Mouse (Mus musculus): Measurements from ENCODE around the gene Gm12184. TPM values are rescaled to one million over a fixed set of nuclear protein-coding genes. Genes with fewer than 3 reads are reported as not detected.
"Not testable (repeated sequence)": the region's sequence is repeated elsewhere in the genome, so short reads cannot be mapped to it uniquely, and the experiment has no call there.

Gene Gm12184
- polyA plus RNA-seq, 1 experiment from 2014 or later = 4.3 TPM

DNA sequence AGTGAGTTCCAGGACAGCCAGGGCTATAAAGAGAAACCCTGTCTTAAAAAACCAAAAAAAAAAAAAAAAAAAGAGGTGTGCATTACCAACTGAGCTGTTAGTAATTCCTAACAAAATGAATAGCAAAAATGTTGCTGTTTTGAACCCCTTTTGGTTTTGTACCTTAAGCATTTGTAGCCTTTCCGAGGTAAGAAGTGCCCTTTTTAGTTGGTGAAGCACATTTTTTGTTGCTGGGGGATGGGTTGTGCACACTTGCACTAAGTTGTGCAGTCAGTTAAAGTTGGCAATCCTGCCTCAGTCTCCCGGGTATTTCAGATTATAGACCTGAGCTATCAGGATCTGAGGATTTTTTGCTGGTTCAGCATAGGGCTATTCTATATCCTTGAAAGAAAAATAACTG, 21.5 kb downstream of the Gm12184 start:
- no peak for ATAC-seq (ENCODE audit: low read depth)
- no peak overlapping the region for H3K4me2 ChIP-seq
- H3K4me3 ChIP-seq = no peak overlapping the region
- no peak overlapping the region for H3K9ac ChIP-seq
- H3K36me3 ChIP-seq = peaks cover 85% of the 10 kb centered on the region
- WGBS = 85% methylated on average over 2 of the region's 2 CpGs
- no peak overlapping the region for H3K27ac ChIP-seq (replicated peaks)
- peaks cover 25% of the 10 kb centered on the region for H3K4me1 ChIP-seq (replicated peaks)
- H3K9me3 ChIP-seq = no peaks in the 10 kb centered on the region
- no peaks in the 10 kb centered on the region for H3K27me3 ChIP-seq

DNA sequence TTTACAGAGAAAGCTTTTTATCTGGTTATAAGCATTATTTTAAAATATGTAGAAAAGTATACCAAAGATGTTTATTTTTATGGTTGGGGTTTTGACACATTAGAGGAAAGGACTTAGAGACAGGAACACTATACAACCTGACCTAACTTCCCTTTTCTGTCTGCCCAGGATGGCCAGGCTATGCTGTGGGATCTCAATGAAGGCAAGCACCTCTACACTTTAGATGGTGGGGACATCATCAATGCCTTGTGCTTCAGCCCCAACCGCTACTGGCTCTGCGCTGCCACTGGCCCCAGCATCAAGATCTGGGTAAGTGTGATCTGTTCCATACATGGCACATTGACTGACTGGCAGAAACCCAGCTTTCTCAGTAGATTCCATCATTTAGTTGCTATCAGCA, 22.5 kb downstream of the Gm12184 start:
- H3K4me2 ChIP-seq = no peak overlapping the region
- no peak for ATAC-seq (ENCODE audit: low read depth)
- H3K4me3 ChIP-seq = no peak overlapping the region
- whole genome bisulfite sequencing = 94% methylated on average over 2 of the region's 2 CpGs
- H3K9me3 ChIP-seq = no peaks in the 10 kb centered on the region
- H3K36me3 ChIP-seq = peaks cover 76% of the 10 kb centered on the region
- H3K27ac ChIP-seq (replicated peaks) = no peak overlapping the region
- H3K9ac ChIP-seq = no peak overlapping the region
- H3K4me1 ChIP-seq (replicated peaks) = peaks cover 31% of the 10 kb centered on the region
- no peaks in the 10 kb centered on the region for H3K27me3 ChIP-seq

DNA sequence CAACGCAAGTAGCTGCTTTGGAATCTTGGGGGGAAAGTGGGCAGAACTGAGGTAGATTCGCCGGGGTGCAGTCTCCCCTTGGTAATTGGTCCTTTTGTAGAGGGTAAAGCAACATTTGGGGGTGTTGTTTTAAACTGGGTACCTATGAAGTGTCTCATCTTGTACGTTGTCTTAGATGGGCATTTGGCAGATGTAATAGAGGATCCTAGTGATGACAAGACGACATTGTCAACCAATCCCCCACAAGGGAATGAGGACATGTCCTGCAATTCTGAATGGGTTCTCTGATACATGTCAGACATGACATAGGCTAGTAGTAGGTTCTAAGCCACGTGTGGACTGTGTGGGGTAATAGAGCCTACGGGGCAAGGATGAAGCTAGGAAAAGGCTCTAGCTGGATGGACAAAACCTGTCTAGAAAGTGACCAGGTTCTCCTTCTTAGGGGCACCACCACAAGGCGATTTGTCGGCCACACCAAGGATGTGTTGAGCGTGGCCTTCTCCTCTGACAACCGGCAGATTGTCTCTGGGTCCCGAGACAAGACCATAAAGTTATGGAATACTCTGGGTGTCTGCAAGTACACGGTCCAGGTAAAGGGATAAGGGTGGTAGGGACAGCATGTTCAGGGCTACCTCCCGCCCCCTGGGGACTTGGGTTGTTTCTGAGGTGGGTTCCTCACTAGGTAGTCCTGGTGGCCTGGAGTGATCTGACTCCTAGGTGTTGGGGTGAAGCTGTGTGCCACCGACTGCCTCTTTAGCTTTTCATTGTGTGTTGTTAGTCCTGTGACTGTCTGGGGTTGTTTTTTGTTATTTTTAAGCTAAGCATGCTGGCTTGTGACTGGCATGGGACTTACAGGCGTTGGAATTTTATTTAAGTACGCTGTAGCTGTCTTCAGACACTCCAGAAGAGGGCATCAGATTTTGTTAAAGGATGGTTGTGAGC, 24.4 kb downstream of the Gm12184 start:
- Histone ChIP-seq H3K4me3 (peak overlapping the region; percentile 92), H3K9me3 (no peaks in the 10 kb centered on the region), H3K9ac (peak overlapping the region; percentile 94), H3K27ac (replicated peaks) (no peak overlapping the region), H3K27me3 (no peaks in the 10 kb centered on the region), H3K36me3 (peaks cover 57% of the 10 kb centered on the region), H3K4me1 (replicated peaks) (peaks cover 45% of the 10 kb centered on the region), H3K4me2 (peak overlapping the region; percentile 91)
- 77% methylated on average over 17 of the region's 17 CpGs for WGBS
- ATAC-seq (ENCODE audit: low read depth) = no peak

DNA sequence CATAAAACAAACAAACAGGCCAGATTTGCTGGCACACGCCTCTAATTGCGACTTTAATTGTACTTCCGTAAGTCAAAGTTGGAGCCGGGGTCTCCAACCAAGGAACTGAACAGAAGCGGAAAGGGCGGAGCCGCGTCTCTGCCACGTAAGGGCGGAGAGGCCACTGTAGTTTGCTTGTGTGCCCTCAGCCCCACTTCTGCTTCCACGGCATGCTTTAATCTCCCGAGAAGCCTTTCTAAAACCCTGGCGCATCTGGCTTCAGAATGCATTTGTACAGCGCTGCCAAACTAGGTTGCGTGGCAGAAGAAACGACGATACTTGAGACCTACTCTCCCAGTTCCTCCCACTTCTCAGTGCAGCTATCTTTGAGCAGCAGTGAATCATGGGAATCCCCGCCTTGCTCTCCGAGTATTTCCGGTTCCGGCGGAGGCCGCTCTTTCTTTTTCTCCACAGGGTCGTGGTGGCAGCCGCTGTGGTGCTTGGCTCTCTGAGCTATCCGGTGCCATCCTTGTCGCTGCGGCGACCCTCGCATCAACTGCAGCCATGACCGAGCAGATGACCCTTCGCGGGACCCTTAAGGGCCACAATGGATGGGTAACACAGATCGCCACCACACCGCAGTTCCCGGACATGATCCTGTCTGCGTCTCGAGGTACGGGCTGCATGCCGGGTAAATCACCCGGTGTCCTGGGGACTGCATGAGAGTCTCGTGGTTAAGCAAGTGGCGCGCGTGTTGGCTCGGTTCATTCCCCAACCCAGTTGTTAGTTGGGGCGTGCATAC, 26.3 kb downstream of the Gm12184 start, which contains the start of gene Rack1:
Rack1 (plus strand) TSS at position 412 of the 781 bp plus-strand sequence.
- whole genome bisulfite sequencing = under 1% methylated on average over 47 of the region's 47 CpGs
- H3K9me3 ChIP-seq = no peaks in the 10 kb centered on the region
- H3K4me3 ChIP-seq = peak within 1 kb of the TSS; percentile 92
- H3K4me1 ChIP-seq (replicated peaks) = peaks cover 45% of the 10 kb centered on the region
- peak; percentile 92 for ATAC-seq (ENCODE audit: low read depth)
- peaks cover 37% of the 10 kb centered on the region for H3K36me3 ChIP-seq
- H3K4me2 ChIP-seq = peak within 1 kb of the TSS; percentile 91
- no peaks in the 10 kb centered on the region for H3K27me3 ChIP-seq
- peak within 1 kb of the TSS; percentile 91 for H3K27ac ChIP-seq (replicated peaks)
- peak within 1 kb of the TSS; percentile 94 for H3K9ac ChIP-seq

DNA sequence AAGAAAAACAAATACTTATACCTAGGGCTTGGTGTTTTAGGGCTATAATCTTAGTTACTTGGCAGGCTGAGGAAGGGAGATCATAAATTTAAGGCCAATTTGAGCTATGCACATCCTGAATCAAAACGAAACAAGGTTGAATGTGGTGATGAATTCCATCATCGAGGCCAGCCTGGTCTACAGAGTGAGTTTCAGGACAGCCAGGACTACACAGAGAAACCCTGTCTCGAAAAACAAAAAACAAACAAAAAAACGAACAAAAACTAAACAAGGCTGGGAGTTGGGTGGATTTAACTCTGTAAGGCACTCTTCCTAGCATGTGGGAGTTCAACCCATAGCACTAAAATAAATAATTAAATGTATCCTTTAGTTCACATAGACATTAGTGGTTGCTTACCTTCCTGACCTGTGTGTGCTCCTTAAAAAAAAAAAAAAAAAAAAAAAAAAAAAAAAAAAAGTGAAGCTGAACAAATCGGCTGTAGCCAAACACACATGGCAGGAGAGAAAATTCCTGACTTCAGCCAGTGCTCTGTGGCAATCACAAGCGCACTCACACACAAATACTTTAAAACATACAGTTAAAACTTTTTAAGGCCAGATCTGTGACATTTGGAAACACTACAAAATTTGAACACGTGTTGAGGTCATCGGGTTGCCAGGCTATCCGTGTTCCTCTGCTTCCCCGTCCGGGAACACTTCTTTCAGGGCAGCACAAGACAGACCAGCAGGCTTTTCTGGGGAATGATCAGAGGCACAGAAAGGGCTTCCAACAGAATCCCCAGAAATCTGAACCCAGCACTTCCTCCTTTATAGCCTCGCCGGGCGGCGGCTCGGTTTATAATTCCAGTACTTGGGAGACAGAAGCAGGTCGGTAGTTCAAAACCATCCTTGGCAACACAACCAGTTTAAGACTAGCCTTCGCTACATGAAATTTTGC, 27.2 kb downstream of the Gm12184 start:
- Histone ChIP-seq H3K4me2 (peak overlapping the region; percentile 91), H3K27ac (replicated peaks) (peak overlapping the region; percentile 91), H3K9ac (peak overlapping the region; percentile 94), H3K4me3 (peak overlapping the region; percentile 92), H3K36me3 (peaks cover 28% of the 10 kb centered on the region), H3K27me3 (no peaks in the 10 kb centered on the region), H3K9me3 (no peaks in the 10 kb centered on the region), H3K4me1 (replicated peaks) (peaks cover 45% of the 10 kb centered on the region)
- 8% methylated on average over 18 of the region's 18 CpGs for WGBS
- peak; percentile 20 for ATAC-seq (ENCODE audit: low read depth)

DNA sequence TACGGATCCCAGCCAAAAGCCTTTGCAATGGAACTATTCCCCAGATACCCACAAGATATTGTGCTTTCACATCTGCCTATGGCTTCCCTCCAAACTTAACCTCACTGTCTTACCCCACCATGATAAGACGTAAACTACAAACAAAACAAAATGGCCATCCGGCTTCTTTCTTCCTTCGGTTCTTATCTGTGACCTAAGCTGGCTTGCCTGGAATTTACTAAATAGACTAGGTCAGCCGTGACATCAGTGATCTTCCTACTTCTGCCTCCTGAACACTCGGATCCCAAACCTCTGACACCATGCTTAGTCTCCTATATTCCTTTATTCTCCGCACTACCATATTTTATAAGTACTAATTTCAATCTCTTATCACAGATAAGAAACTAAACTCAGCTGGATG, 28.1 kb downstream of the Gm12184 start:
- no peaks in the 10 kb centered on the region for H3K9me3 ChIP-seq
- WGBS = 87% methylated on average over 7 of the region's 7 CpGs
- peaks cover 19% of the 10 kb centered on the region for H3K36me3 ChIP-seq
- H3K4me1 ChIP-seq (replicated peaks) = peaks cover 44% of the 10 kb centered on the region
- H3K27me3 ChIP-seq = no peaks in the 10 kb centered on the region
- peak overlapping the region; percentile 94; the same call in 1 of the 2 replicates for H3K9ac ChIP-seq
- ATAC-seq (ENCODE audit: low read depth) = no peak
- H3K27ac ChIP-seq (replicated peaks) = no peak overlapping the region
- H3K4me3 ChIP-seq = no peak overlapping the region
- H3K4me2 ChIP-seq = peak overlapping the region; percentile 91

DNA sequence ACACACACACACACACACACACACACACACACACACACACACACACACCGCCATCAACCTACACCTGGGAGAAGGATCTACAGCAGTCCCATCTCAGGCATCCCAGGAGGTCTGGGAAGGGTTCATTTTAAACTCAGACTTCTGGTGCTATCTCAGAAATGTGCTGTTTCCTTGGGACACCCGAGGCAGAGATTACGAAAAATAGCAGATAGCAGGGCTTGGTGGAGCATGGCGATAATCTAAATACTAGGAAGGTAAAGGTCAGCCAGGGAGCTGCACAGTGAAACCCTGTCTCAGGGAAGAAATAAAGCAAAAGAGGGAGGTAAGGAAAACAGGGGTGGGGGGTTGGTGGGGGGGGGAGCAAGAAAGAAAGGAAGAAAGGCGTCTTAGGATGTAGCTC, 29.2 kb downstream of the Gm12184 start:
- Histone ChIP-seq H3K9me3 (no peaks in the 10 kb centered on the region), H3K9ac (no peak overlapping the region), H3K27me3 (no peaks in the 10 kb centered on the region), H3K27ac (replicated peaks) (no peak overlapping the region), H3K36me3 (peaks cover 9% of the 10 kb centered on the region), H3K4me1 (replicated peaks) (peaks cover 33% of the 10 kb centered on the region), H3K4me3 (no peak overlapping the region), H3K4me2 (no peak overlapping the region)
- no peak for ATAC-seq (ENCODE audit: low read depth)
- 89% methylated on average over 5 of the region's 5 CpGs for WGBS

DNA sequence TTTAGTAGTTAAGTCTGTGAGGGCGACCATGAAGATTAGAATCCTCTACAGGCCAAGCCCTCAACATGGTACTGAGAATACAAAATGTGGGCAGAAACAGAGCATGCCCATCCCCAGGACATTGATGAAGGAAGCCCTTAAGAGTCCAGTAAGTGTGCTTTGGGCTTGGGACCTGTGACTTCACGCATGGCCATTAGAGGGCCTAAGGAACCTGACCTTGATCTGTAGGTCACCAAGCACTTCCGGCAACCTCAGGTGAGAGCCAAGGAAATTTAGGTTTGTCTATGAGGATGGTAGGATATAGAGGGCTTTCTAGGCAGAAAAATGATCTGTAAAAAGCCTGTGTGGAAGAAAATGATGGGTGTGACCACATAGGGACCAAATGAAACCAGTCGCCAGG, 30.2 kb downstream of the Gm12184 start:
- Histone ChIP-seq H3K4me1 (replicated peaks) (peaks cover 23% of the 10 kb centered on the region), H3K27ac (replicated peaks) (no peak overlapping the region), H3K4me3 (no peak overlapping the region), H3K27me3 (no peaks in the 10 kb centered on the region), H3K9me3 (no peaks in the 10 kb centered on the region), H3K36me3 (no peaks in the 10 kb centered on the region), H3K4me2 (no peak overlapping the region), H3K9ac (no peak overlapping the region)
- 89% methylated on average over 4 of the region's 4 CpGs for WGBS
- no peak for ATAC-seq (ENCODE audit: low read depth)

DNA sequence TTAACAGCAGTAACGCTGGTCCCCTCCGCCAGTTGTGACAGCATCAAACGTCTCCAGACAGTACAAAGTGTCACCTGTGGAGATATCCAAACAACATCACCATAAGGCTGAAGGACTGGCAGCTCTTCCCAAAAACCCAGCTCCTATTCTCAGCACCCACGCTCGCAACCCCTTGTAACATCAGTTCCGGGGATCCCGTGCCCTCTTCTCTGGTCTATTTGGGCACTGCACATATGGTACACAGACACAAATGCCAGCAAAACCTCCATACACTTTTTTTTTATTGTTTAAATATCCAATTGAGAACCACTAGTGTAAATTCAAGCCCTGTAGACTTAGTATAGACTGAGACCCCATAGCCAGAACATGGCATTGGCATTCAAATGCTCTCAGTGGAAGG, 31.2 kb downstream of the Gm12184 start:
- H3K4me2 ChIP-seq = no peak overlapping the region
- no peaks in the 10 kb centered on the region for H3K36me3 ChIP-seq
- WGBS = 90% methylated on average over 7 of the region's 7 CpGs
- no peaks in the 10 kb centered on the region for H3K9me3 ChIP-seq
- H3K27me3 ChIP-seq = no peaks in the 10 kb centered on the region
- H3K4me1 ChIP-seq (replicated peaks) = peaks cover 23% of the 10 kb centered on the region
- H3K4me3 ChIP-seq = no peak overlapping the region
- no peak for ATAC-seq (ENCODE audit: low read depth)
- no peak overlapping the region for H3K27ac ChIP-seq (replicated peaks)
- no peak overlapping the region for H3K9ac ChIP-seq

DNA sequence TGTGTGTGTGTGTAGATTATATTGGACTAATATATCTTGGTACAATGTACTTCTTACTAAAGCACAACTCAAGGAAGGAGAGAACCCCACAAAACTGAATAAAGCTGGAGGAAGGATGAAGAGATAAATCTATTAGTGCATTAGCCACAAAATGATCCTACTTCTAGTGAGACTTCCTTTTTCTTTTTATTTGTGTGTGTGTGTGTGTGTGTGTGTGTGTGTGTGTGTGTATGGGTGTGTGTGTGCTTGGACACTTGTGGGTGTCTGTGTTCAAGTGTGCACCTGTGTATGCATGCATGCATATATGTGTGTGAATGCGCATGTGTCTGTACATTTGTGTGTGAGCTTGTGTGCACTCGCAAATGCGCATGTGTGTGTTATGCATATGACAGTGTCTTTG, 33.3 kb downstream of the Gm12184 start:
- peaks cover 12% of the 10 kb centered on the region for H3K4me1 ChIP-seq (replicated peaks)
- H3K9me3 ChIP-seq = no peaks in the 10 kb centered on the region
- no peak for ATAC-seq (ENCODE audit: low read depth)
- no peak overlapping the region for H3K4me2 ChIP-seq
- H3K36me3 ChIP-seq = no peaks in the 10 kb centered on the region
- H3K27ac ChIP-seq (replicated peaks) = no peak overlapping the region
- H3K4me3 ChIP-seq = no peak overlapping the region
- no peaks in the 10 kb centered on the region for H3K27me3 ChIP-seq
- 98% methylated on average over 3 of the region's 3 CpGs for WGBS
- no peak overlapping the region for H3K9ac ChIP-seq

DNA sequence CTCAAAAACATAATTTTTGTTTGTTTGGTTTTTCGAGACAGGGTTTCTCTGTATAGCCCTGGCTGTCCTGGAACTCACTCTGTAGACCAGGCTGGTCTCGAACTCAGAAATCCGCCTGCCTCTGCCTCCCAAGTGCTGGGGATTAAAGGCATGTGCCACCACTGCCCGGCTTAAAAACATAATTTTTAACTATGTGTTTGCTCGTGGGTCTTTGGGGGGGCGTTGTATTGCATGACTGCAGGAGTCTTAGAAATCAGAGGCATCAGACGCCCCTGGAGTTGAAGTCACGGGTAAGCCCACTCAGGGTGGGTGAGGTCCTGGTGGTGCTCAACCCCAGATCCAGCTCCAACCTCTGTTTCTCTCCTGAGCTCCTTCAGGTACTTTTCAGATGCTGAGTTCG, 34.6 kb downstream of the Gm12184 start:
- ATAC-seq (ENCODE audit: low read depth); H3K27ac ChIP-seq (replicated peaks); H3K4me2 ChIP-seq; H3K9me3 ChIP-seq; H3K27me3 ChIP-seq; H3K9ac ChIP-seq; H3K4me1 ChIP-seq (replicated peaks); H3K4me3 ChIP-seq; H3K36me3 ChIP-seq: not testable (repeated sequence)
- WGBS = 86% methylated on average over 9 of the region's 9 CpGs

Data from neural tube, embryonic 13.5 days (tissue).